Mouse (Mus musculus) left cerebral cortex, adult 11 months (tissue): ENCODE measurements around the gene Dnajc19.

ENCODE experiments used
- DNase-seq: peaks from one replicate; pipeline ENCODE4 v3.0.0; 2022; ENCODE audit warnings: low spot score

The Dnajc19 gene

GRCm38 (mm10) chr3:34028935-34029334, 52.2 kb downstream of the Dnajc19 start:
- no peak for DNase-seq

GRCm38 (mm10) chr3:34021259-34021828, 59.8 kb downstream of the Dnajc19 start:
- no peak for DNase-seq

GRCm38 (mm10) chr3:34020382-34021258, 60.5 kb downstream of the Dnajc19 start:
- no peak for DNase-seq

GRCm38 (mm10) chr3:34019540-34020381, 61.4 kb downstream of the Dnajc19 start, which contains the start of gene Fxr1:
Gene Fxr1 (plus strand): TSS chr3:34019943.
- peak; percentile 58 for DNase-seq

GRCm38 (mm10) chr3:34008191-34008590, 72.9 kb downstream of the Dnajc19 start:
- DNase-seq: no peak

GRCm38 (mm10) chr3:34007611-34008010, 73.5 kb downstream of the Dnajc19 start:
- no peak for DNase-seq

GRCm38 (mm10) chr3:34006824-34007223, 74.3 kb downstream of the Dnajc19 start:
- no peak for DNase-seq

GRCm38 (mm10) chr3:34006301-34006700, 74.8 kb downstream of the Dnajc19 start:
- no peak for DNase-seq
